Comparison of ENCODE assay signal across 11 mouse cellular contexts in genomic region chr11:99111155-99111554, GRCm38 (mm10). TPM values are rescaled to one million over a fixed set of nuclear protein-coding genes. Genes with fewer than 3 reads are reported as not detected.
DNase-seq lines count a peak whose midpoint lies in the region; ATAC-seq lines count a peak whose summit lies in the region.
"Had no signal": no experiment of that assay in that cellular context is flagged by ENCODE, and none has a peak within 500 bp of the region (broad histone marks: within the 10 kb centered on the region; RNA-seq: fewer than 3 reads in every experiment).

No protein-coding gene starts in this region.

- 75% methylated on average over 11 of the region's 11 CpGs for WGBS in limb, embryonic 11.5 days
- WGBS in limb, embryonic 10.5 days, result 77% methylated on average over 11 of the region's 11 CpGs

- H3K4me2 ChIP-seq in limb, embryonic 11.5 days (ENCODE audit: low read depth, severe bottlenecking), result no peak overlapping the region
- H3K4me2 ChIP-seq: hindbrain, embryonic 12.5 days; liver, embryonic 11.5 days had no signal

- intact Hi-C loops in left cerebral cortex, postnatal 25 days (cut with DNase I), result loop anchor here (5.0 kb wide), 1 partner anchor 36 kb away; no protein-coding TSS in a partner anchor

- H3K4me1 ChIP-seq in limb, embryonic 11.5 days (ENCODE audit: control insufficient read depth, insufficient read depth, low read length), result peaks cover 16% of the 10 kb centered on the region
- peaks cover 43% of the 10 kb centered on the region for H3K4me1 ChIP-seq in limb, embryonic 10.5 days

- H3K9me3 ChIP-seq in limb, embryonic 11.5 days (ENCODE audit: control insufficient read depth, low read length), result peaks cover 2% of the 10 kb centered on the region; the same call in 1 of the 2 replicates
- no peaks in the 10 kb centered on the region for H3K9me3 ChIP-seq in limb, embryonic 10.5 days (replicated peaks)

- no peak overlapping the region for H3K9ac ChIP-seq in limb, embryonic 11.5 days (ENCODE audit: low read length)
- H3K9ac ChIP-seq: hindbrain, embryonic 12.5 days had no signal

- no peaks in the 10 kb centered on the region for H3K36me3 ChIP-seq in limb, embryonic 11.5 days (ENCODE audit: control insufficient read depth, insufficient read depth, low read length)
- 0 out of 2 replicates have a peak, but pooled peaks cover 2% of the 10 kb centered on the region for H3K36me3 ChIP-seq in limb, embryonic 10.5 days
- H3K36me3 ChIP-seq: hindbrain, embryonic 12.5 days had no signal

- 0 out of 2 replicates have a peak, but pooled peaks have one; percentile 33 for ATAC-seq in limb, embryonic 11.5 days (ENCODE audit: insufficient number of reproducible peaks, low FRiP score, low TSS enrichment, low read depth)

- no peaks in the 10 kb centered on the region for H3K27me3 ChIP-seq in limb, embryonic 11.5 days (ENCODE audit: control insufficient read depth, insufficient read depth, low read length)
- H3K27me3 ChIP-seq in limb, embryonic 10.5 days (ENCODE audit: low read depth, poor library complexity, severe bottlenecking), result no peaks in the 10 kb centered on the region
- H3K27me3 ChIP-seq: hindbrain, embryonic 12.5 days had no signal

- no peak overlapping the region for H3K27ac ChIP-seq in limb, embryonic 11.5 days (replicated peaks; ENCODE audit: low read depth, low read length)
- H3K27ac ChIP-seq in limb, embryonic 10.5 days, result no peak overlapping the region; the same call in 1 of the 2 replicates
- H3K27ac ChIP-seq: hindbrain, embryonic 12.5 days had no signal

- H3K4me3 ChIP-seq in limb, embryonic 11.5 days (ENCODE audit: low read depth, low read length), result no peak overlapping the region
- H3K4me3 ChIP-seq in limb, embryonic 10.5 days, result no peak overlapping the region
- H3K4me3 ChIP-seq: hindbrain, embryonic 12.5 days had no signal

- DNase-seq in limb, embryonic 11.5 days (ENCODE audit: low spot score), result peak; percentile 36
- no peak for DNase-seq in limb, embryonic 10.5 days (ENCODE audit: low spot score)
- peak; percentile 40 to 49 for DNase-seq in frontal cortex, postnatal 25 days (ENCODE audit: low spot score in 2 of 2)
- peak; percentile 62 to 90 for DNase-seq in left cerebral cortex, postnatal 25 days (ENCODE audit: low spot score in 2 of 2)
- peak; percentile 68 for DNase-seq in thymus, postnatal 25 days
- DNase-seq in urinary bladder, adult 2 months (ENCODE audit: low spot score), result no peak
- no peak for DNase-seq in heart, postnatal 4 days
- DNase-seq in cerebellum, adult 9-10 months, result no peak

RNA-seq across cellular contexts. Expression of gene Tns4, which starts 22.0 kb away (rescaled TPM):
- polyA plus RNA-seq in limb, embryonic 11.5 days (2014; fragmentation: Nextera tagmentation; extraction: Ambion mirVana), result 1.2 and 1.6 TPM in 2 replicates
- 0.74 and 1.4 TPM in 2 replicates for polyA plus RNA-seq in limb, embryonic 10.5 days (2016; fragmentation: Nextera tagmentation; extraction: Ambion mirVana)
- total RNA-seq in left cerebral cortex, postnatal 25 days (2021), result under 1 TPM; 0.21 to 0.64 TPM
- 26.0 and 28.6 TPM in 2 replicates for polyA plus RNA-seq in urinary bladder, adult 2 months (2012; rRNA removed)
- total RNA-seq in heart, postnatal 4 days (2021), result under 1 TPM in 1 of 2 experiments, not detected in 1; 0.14 TPM
- polyA plus RNA-seq: liver, embryonic 11.5 days had no signal

RNA-seq across cellular contexts. Expression of gene Ccr7, which starts 43.7 kb away (rescaled TPM):
- 1.0 and 1.3 TPM in 2 replicates for polyA plus RNA-seq in limb, embryonic 11.5 days (2014; fragmentation: Nextera tagmentation; extraction: Ambion mirVana)
- polyA plus RNA-seq in limb, embryonic 10.5 days (2016; fragmentation: Nextera tagmentation; extraction: Ambion mirVana), result 0.82 and 1.3 TPM in 2 replicates
- total RNA-seq in left cerebral cortex, postnatal 25 days (2021), result under 1 TPM in 1 of 2 experiments, not detected in 1; 0.16 TPM
- polyA plus RNA-seq in urinary bladder, adult 2 months (2012; rRNA removed), result 1.0 and 1.3 TPM in 2 replicates
- under 1 TPM; 0.56 to 0.67 TPM for total RNA-seq in heart, postnatal 4 days (2021)
- total RNA-seq: midbrain, postnatal 0 days had no signal
- polyA plus RNA-seq: midbrain, postnatal 0 days had no signal

Comparison
In these comparisons a context has a peak if more than half of its experiments do, and no peak if none do; other contexts are left out.
1. DNase-seq: peak in limb, embryonic 11.5 days (single experiment), frontal cortex, postnatal 25 days (2 of 2), left cerebral cortex, postnatal 25 days (2 of 2) and thymus, postnatal 25 days (single experiment); none in limb, embryonic 10.5 days (single experiment), urinary bladder, adult 2 months (single experiment), heart, postnatal 4 days (single experiment) and cerebellum, adult 9-10 months (single experiment).
2. RNA of gene Tns4, which starts 22.0 kb away (polyA plus RNA-seq): 26.0 to 28.6 TPM in urinary bladder, adult 2 months; 1.2 to 1.6 TPM in limb, embryonic 11.5 days and 0.74 to 1.4 TPM in limb, embryonic 10.5 days; every median in the first group is over 10 times any median in the second.